Mouse (Mus musculus): ENCODE measurements around the gene Chtf18.
"Not testable (repeated sequence)": the region's sequence is repeated elsewhere in the genome, so short reads cannot be mapped to it uniquely, and the experiment has no call there.

Chtf18 gene

DNA sequence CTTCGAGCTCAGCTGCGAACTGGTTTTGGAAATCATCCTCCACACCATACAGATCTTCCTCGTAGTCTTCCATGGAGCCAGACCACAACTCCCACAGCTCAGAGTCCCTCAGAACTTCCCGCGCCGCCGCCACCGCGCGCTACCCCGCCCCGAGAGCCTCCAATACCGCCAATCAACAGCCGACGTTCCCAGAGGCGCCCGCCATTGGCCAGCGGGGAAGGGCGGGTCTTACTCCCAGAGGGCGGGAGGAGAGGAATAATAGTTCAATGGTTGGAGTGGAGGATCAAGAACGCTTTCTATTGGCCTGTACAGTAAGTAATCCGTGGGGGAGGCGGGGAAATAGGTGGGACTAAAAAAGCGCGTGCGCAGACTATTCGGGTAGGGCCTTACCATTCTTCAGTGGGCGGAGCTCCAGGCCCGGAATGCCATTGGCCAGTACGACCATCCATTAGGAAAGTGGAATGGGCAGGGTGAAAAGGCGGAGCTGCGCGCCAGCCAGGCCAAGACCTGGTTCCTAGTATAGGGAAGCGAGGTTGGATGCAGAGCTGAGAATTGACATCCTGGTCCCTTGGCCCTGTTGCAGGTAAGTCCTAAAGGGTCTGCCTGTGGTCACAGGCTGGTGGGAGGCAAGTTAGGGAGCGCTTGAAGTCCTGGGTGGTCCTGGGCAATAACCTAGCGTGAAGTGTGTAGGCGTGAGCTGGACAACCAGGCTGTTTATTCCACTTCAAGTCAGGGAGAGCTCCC, at the start of gene Chtf18, which contains the start of gene Rpusd1:
Gene Chtf18, minus strand, starts transcription at position 155 of the 744 bp plus-strand sequence.
Gene Rpusd1, plus strand, starts transcription at position 406 of the 744 bp plus-strand sequence.
- ATAC-seq (ENCODE audit: low TSS enrichment), result peak; percentile 93

DNA sequence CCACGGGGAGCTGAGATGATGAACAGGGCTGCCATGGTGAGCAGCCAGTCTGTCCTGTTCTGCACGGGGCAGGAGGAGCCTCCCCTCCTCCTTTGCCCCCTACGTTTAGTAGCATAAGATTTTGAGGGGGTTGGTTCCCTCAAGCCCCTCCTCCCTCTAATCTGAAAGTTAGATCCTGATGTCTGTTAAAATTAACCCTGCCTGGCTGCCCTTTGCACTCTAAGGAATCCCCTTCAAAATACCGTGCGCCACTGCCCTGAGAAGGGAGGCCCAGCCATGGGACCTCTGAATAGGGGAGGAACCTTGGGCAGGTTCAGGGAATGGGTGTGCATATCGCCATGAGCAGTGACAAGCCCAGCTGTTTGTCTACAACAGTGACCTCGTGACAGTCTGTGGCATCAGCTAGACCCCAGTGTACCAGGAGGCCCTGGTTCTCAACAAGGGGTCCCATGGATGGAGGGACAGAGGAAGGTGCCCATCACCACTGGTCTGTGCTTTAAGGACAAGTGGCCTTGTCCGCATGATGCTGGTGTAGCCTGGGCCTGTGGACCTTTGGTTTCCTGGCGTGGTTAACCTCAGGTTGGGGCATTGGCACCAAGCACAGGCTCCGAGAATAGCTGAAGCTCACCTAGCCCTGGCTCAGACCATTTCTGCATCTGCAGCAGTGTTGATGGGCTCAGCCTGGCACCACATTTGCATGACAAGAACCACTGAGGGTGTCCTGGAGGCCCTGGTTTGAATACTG, 48.3 kb upstream of the Chtf18 start:
- no peak for ATAC-seq (ENCODE audit: low TSS enrichment)

DNA sequence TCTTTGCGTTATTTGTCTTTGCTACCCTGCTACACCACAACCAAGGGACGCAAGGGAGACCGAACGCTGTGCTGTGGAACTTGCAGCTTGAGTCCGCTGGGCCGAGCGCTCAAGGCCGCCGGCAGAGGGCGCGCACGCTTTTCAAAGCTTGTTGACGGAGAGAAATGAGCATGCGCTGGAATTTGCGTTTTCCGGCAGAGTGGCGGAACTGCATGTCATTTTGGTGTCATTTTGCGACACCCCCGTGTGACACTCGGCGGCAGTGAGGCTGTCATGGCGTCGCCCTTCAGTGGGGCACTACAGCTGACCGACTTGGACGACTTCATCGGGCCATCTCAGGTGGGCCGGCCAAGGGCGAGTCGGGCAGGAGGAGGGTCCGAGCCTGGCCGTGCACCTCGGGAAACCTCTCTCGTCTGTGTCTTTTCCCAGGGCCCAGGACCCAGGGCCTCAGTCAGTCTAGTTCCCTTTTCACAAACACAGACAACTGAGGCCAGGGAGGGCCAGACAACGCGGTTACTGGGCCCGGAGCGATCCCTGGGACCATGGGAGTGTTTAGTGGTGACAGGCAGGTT, 46.4 kb upstream of the Chtf18 start, which contains the start of gene Narfl:
Gene Narfl, plus strand, starts transcription at position 228 of the 572 bp plus-strand sequence.
- ATAC-seq (ENCODE audit: low TSS enrichment), result peak; percentile 95

DNA sequence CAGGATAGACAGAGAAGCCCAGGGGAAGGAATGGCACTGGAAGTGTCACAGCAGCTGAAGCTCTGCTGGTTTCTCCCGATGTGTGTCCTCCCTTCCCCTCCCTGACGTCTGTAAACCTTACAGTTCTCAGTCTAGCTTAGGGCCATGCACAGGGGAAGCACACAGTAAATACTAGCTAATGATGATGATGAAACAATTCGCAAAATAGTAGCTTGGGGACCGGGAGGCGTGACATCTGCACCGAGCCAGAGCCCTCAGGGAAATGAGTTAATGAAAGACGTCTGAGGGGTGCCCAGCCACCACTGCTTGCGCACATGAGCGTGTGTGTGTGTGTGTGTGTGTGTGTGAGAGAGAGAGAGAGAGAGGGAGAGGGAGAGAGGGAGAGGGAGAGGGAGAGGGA, 42.1 kb upstream of the Chtf18 start:
- ATAC-seq (ENCODE audit: low TSS enrichment), result no peak

DNA sequence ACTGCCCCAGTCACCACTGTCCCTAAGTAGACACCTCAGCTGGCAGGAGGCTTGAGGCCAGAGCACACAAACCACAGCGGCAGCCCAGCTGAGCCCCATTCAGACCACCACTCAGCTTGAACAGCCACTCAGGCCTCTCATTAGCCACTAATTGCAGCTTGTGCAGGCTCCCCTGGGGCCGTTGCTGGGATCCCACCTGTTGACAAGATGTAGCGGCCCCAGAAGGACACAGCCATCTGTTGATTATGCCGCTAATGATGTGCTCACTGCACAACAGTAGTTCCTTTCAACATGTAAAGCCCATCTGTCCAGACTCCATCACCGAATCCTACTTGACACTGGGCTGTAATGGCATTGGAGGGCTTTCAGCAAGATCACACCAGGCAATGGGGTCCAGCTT, 38.7 kb upstream of the Chtf18 start:
- ATAC-seq (ENCODE audit: low TSS enrichment), result no peak

DNA sequence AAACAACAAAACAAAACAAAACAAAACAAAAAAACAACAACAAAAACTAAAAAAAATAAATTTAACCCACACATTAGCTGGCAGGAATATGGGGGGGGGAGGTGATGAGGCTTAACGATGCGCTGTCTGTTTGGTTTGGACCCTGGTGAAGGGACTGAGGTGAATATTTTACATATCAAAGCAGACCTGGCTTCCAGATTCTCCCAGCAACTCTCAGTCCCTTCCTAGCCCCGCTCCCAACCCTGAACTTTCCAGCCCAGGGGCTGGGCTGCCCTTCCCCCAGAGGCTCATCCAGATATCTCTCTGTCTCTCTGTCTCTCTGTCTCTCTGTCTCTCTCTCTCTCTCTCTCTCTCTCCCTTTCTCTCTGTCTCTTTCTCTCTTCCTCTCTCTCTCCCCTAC, 35.4 kb upstream of the Chtf18 start:
- ATAC-seq (ENCODE audit: low TSS enrichment), result no peak

DNA sequence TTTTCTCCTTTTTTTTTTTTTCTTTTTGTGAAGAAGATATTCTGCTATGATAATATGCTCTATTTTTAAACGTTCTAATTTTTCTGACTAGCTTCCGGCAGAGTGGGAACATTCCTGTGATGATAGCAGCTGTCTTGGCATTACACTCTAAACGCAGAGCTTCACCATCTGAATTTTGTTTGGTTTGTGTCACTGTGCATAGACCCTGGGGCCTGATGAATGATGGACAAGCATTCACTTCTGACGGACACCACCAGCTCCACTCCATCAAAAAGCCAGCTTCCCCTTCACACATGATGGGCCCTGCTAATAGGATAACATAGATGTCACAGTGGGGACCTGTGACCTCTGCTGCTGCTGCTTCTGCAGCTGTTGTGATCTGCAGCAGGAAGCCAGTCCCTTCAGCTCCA, 34.3 kb upstream of the Chtf18 start:
- ATAC-seq (ENCODE audit: low TSS enrichment), result peak; percentile 88

DNA sequence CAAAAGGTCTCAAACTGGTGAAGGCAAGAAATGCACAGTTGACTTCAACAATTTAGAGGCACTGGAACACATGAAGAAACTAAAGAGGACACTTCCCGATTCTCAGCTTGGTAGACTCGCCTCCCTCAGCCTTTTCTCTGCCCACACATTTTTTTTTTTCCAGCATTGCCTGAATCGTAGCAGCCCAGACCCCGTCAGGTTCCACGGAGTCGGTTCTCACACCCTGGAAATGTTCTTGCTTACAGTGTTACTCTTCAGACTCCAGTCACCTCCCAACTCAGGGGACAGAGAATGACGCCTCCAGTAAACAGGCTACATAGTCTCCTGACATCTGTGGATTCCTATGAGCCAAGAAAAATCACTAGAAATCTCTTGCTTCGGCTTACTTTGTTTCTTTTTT, 32.9 kb upstream of the Chtf18 start:
- ATAC-seq (ENCODE audit: low TSS enrichment), result peak; percentile 75

DNA sequence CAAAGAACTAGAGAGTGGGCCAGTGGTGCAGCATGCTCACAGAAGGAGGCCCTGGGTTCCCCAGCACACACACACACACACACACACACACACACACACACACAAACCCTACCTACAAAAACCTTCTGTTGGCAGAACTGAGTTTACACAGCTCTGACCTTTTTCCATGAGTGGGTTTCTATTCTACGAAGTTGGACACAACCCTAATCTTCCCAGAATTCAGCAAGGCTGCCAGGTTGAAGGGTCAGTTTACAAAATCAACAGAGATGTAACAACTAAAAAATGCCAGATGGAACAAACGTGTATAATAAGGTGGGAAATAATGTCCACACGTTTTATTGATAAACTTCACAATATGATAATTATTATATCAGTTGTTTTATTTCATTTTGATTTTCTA, 30.5 kb upstream of the Chtf18 start:
- ATAC-seq (ENCODE audit: low TSS enrichment), result no peak

DNA sequence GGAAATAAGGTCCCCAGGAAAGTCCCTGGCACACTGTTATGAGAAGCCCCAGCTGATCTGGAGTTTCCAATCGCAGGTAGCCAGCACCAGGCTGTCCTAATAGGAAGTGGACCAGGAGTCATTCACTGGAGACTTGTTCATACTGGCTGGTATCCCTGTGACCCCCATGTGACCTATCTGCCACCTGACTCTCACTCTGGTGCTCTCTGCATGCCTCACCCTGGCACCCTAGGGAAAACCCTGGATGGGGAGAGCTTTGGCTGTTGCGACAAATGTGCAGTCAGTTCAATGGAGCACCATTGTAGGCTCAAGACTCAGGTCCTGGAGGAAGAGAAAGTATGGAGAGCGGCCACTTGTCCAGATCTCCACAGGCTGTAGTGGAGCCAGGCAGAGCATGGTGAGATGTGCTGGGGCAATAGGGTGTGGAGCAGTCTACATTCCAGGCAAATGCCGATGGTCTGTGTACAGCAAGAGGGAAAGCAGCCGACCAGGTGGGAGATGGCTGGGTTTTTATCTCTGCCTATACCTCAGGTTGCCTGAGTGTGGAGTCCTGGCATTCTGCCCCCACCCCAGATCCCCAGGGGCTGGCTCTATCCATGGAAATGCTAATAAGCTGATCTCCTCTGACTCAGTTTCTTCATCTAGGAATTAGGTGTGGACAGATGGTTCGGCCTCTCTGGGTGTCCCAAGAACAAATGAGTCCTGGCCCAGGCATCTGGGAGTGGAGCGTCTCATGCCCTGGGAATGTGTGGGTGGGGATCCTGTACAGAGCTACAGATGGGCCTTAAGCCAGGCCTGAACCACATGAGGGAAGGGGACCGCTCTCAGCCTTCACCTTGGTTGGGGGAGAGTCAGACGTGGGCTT, 29.4 kb upstream of the Chtf18 start:
- ATAC-seq (ENCODE audit: low TSS enrichment), result no peak

DNA sequence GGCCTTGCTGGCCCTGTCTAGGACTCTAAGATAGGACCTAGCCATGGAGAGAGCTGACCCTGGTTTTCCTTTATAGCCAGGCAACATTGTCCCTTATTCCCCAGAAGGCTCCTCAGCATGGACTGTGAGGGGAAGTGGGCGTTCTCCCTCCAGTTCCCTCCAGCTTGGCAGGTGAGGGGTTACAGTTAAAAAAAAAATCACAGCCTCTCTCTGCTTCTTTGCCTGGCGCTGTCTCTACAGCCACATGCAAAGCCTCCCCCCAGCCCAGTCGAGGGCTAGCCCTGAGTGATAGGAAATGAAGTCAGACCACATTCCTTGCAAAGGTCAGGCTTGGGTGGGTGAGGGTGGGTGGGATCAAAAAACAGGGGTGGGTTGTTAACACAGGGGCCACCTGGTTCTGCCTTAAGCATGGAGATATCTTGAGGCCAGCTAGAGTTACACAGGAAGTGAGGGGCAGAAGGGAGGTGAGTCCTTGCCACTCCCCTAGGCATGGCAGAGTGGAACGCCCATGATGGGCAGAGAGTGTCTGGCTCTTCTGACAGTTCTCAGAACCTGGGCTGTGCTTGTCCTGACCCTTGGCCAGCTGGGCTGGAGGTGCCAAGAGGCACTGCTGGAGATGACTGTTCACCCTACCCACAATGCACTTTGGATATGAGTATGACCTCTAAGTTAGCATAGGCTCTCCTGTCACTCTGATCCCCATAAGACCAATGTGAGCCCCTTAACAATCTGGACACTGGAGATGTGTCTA, 28.6 kb upstream of the Chtf18 start:
- no peak for ATAC-seq (ENCODE audit: low TSS enrichment)

DNA sequence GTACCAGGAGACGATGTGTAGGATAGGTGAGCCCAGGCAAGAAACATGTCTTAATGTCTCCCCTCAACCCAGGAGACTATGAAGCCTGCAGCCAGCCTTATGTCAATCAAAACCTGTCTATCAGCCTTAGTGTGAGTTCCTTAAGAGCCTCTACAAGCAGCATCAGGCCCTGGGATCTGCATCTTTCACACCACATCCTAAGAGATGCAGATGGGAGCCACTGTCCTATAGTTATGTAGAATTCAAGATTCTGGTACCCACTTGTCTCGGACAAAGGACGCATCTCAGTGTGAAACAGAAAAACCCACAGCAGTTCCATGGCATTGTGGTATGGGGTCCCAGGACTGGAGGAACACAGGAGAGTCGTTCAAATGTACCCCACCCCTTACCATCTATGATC, 27.9 kb upstream of the Chtf18 start:
- no peak for ATAC-seq (ENCODE audit: low TSS enrichment)

DNA sequence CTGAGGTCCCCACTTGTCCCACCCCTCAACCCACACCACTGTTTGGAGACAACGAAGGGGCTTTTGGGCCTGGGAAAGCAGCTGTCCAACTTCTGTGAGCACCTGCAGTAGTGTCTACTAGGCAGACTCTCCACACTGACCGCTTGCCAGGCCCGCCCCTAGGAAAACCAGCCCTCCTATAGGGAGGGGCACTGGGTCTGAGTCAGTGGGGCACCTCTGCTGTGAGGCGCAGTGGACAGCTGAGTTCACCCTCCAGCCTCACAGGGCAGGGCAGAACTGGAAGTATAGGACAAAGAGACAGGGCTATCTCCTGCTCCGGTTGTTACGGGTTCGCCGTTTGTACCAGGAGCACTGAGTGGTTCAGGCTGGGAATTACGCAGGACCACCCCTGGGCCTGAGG, 27.0 kb upstream of the Chtf18 start, which contains the start of gene Msln:
Gene Msln, minus strand, starts transcription at position 138 of the 400 bp plus-strand sequence.
- ATAC-seq (ENCODE audit: low TSS enrichment), result no peak

DNA sequence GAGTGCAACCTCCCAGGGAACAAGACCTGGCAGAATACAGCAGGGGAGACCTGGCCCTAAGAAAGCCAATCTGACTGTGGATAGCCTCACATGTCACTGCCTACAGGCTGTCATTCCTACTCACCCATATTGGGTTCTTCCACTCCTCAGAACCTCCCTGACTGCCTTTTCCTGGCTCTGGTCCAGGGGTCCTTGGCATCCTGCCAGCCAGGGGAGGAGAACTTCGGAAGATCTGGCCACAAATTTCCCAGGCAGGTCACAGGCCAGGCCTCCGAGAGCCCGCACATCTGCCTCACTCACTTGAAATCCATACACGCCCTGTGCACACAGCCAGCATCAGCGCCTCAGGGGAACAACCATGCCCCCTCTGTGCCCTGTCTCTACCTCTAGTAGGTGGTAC, 24.2 kb upstream of the Chtf18 start:
- ATAC-seq (ENCODE audit: low TSS enrichment), result no peak

DNA sequence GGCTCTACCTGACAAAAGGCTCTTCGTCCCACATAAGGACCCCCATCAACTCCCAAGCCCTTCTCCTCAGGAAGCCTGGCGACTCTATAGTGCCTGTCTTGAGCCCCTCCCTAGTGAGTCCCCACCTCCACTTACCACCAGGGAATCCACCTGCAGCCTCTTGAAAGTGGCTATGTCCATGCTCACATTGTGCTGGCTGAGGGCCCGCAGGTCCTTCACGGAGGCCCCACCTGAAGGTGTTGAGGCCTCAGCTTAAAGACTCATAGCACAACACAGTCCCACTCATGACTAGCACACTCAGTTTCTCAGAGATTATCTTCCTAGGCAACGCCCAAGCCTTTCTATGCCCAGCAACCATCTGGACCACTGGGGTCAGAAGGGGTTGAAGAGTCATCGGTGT, 22.1 kb upstream of the Chtf18 start:
- ATAC-seq (ENCODE audit: low TSS enrichment), result no peak

DNA sequence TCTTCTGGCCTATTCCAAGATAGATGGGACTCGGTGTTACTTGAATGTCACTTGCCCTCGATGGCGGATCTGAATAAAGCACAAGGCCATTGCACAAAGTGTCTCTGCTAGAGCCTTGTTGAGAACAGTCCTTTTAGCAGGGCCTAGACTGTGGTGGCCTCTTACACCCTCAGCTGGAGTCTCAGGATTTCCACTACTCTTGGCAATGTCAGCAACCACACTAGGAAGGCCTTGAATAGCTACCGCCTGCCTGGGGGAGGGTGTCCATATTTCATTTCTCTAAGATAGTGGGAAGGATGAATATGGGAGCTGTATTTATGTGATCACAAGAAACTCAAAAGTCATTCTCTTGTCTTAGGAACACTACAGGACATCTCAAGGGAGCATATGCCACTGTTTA, 21.0 kb upstream of the Chtf18 start:
- ATAC-seq (ENCODE audit: low TSS enrichment), result no peak

DNA sequence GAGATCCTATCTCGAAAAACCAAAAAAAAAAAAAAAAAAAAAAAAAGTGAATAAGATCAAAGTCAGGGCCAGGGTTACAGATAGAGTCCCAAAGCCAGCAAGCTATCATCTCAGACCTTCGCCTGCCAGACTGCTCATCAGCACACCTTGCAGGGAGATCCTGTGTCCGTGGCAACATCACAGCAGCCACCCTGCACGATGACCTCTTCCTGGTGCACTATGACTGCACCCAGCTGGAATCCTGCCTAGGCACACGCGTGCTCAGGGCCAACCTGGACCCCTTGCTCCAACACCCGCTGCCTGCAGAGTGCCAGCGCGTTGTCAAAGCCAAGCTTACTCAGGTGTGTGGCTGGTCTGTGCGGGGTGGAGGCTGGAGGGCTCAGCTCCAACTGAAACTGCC, 17.1 kb upstream of the Chtf18 start:
- ATAC-seq (ENCODE audit: low TSS enrichment), result no peak

DNA sequence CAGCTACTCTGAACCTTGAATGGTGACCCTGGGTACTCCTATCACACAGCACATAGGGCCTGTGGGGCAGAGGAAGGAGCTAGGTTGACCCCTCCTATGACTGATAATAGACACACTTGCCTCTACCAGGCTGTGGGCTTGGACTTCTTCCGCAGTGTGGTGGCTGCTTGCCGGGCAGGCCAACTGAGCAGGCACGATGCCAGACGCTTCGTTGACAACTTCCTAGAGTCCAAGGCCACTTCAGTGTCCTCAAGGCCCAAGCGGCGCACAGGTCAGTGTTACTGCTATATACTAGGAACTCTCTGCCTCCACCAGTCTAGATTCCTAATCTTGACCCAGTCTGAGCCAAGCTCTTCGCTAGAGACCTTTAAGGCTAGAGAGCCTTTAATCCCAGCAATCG, 16.6 kb upstream of the Chtf18 start:
- no peak for ATAC-seq (ENCODE audit: low TSS enrichment)

DNA sequence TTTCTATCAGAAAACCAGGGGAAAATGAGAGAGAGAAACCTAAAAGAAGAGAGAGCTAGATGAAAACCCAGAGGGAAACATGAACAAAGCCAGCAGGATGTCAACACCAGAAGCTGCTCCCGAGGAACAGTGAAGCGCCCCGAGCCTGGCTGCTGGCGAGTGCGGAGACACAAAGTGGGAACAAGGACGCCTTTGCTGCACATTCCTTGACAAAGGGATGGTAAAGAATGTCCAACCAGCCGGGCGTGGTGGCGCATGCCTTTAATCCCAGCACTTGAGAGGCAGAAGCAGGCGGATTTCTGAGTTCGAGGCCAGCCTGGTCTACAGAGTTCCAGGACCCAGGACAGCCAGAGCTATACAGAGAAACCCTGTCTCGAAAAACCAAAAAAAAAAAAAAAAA, 14.3 kb upstream of the Chtf18 start:
- not testable (repeated sequence) for ATAC-seq (ENCODE audit: low TSS enrichment)

DNA sequence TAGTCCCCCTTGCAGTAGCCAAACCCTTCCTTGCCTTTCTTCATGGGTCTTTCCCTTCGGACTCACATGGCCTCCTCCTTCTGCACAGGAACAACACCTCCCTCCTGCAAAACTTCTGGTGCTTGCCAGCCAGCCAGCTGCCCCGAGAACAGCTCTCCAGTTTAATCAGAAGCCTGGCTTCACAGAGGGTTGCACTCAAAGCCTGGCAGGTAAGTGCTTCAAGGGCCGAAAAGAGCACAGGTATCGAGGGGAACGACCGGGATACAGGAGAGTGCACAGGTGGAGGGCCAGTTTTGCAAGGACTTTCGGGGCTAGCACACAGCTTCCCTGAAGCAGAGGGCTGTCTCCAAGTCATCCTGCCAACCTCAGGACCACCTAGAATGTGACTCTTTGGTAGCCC, 11.6 kb upstream of the Chtf18 start:
- ATAC-seq (ENCODE audit: low TSS enrichment), result no peak; the same call in 1 of the 2 replicates

DNA sequence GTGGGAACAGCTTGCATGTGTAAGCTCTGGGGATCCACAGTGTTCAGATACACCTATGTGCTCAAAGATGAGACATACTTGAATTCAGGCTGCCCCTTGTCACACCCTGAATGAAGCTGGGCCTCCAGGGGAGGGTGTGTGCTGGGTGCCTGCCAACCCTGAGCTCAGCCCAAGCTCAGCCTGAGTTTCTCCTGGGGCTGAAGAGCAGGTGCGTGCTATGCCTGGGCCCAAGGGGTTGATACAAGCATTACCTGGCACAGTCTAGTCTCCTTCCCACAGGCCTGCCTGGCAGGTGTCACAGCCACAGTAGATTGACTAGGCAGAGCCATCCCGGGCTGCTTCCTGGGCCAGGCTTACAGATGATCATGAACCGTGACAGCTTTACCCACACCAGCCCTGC, 8.5 kb upstream of the Chtf18 start, which contains the start of gene Mslnl:
Gene Mslnl, plus strand, starts transcription at position 298 of the 400 bp plus-strand sequence.
- ATAC-seq (ENCODE audit: low TSS enrichment), result no peak

Data from frontal cortex, adult (tissue).